Mouse (Mus musculus): ENCODE results near the gene Gpr4.

- no peak for TF ChIP-seq TAL1 (IDR thresholded peaks at IDR 0.05; ENCODE audit: low read length)
- no peak for TF ChIP-seq GATA1 (IDR thresholded peaks at IDR 0.05; ENCODE audit: low read length)
Observed at GRCm38 (mm10) chr7:19268993-19269681, 56.8 kb downstream of the Gpr4 start.
